Mouse (Mus musculus) limb, embryonic 10.5 days (tissue): Measurements from ENCODE around the gene Nacc1. TPM values are rescaled to one million over a fixed set of nuclear protein-coding genes. Genes with fewer than 3 reads are reported as not detected.

ENCODE experiments used
- DNase-seq: peaks from one replicate; pipeline ENCODE4 v3.0.0-alpha.2; 2017; ENCODE audit warnings: low spot score
- H3K27ac ChIP-seq: fragments of 300-500 bp; sonication (generic); 2 replicates; pipeline ENCODE4 v1.5.1; 2016; ENCODE audit warnings: mild to moderate bottlenecking
- H3K27me3 ChIP-seq: fragments of 300-500 bp; sonication (generic); 2 replicates; pipeline ENCODE4 v1.6.1; 2016; ENCODE audit warnings: low read depth, mild to moderate bottlenecking; ENCODE audit not compliant: poor library complexity, severe bottlenecking
- H3K36me3 ChIP-seq: fragments of 300-500 bp; sonication (generic); 2 replicates; pipeline ENCODE4 v1.6.1; 2016; ENCODE audit warnings: mild to moderate bottlenecking, moderate library complexity
- H3K4me1 ChIP-seq: fragments of 300-500 bp; sonication (generic); 2 replicates; pipeline ENCODE4 v1.6.1; 2016
- H3K4me3 ChIP-seq: fragments of 300-500 bp; sonication (generic); 2 replicates; pipeline ENCODE4 v1.5.1; 2016; ENCODE audit warnings: mild to moderate bottlenecking, moderate library complexity
- H3K9me3 ChIP-seq: fragments of 300-500 bp; sonication (generic); replicated peaks from 2 replicates; pipeline ENCODE4 v1.6.1; 2016; ENCODE audit warnings: mild to moderate bottlenecking
- WGBS: fragments of 180-500 bp; shearing (Covaris S2); methylation state at CpG from one replicate; pipeline ENCODE4 v1.1.7; 2016; 5-methylcytosine and 5-hydroxymethylcytosine counted together
- polyA plus RNA-seq: library from polyadenylated mRNA; unstranded; fragments of >200 nt; fragmentation: Nextera tagmentation; extraction: Ambion mirVana; gene quantifications from 2 replicates; pipeline ENCODE4 v1.2.1, GENCODE M21; 2016

Gene Nacc1
- polyA plus RNA-seq, 1 experiment from 2014 or later, result 32.0 TPM

DNA sequence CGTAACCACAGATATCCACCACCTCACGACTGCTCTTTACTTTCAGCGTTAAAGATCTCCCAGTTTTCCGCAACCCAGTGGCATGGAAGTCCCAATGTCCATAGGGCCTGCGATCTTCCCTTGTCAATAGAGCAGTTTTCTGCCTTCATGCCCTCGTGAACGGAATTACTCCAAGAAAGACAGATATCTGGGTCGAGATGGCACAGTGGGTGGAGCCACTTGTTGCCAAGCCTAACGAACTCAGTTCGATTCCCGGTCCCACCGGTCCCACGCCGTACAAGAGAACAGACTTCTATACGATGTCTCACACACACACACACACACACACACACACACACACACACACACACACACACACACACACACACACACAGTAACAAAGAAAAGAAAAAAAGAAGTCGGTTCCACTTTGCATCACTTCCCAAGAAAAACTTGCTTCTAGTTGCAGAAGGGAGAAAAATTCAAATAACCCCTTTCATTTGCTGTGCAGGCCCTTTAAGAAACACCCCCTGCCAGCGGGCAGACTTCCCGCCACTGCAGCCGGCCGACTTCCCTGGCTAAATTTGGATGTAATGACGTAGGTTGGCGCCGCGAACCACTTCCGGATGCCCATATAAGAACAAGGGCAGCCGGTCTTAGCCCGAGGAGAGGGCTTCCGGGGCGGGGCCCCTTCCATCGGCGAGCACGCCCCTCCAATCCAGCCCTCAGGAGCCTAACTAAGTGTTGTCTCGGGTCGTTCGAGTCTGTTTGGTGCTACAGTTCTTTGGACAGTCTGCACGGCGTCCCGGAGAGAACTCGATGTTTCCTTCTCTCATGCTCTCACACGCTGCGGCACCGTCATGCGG lies 24.0 kb downstream of the Nacc1 start:
- peak overlapping the region; percentile 98 for H3K27ac ChIP-seq
- H3K9me3 ChIP-seq, result no peaks in the 10 kb centered on the region
- peak; percentile 97 for DNase-seq
- peaks cover 49% of the 10 kb centered on the region for H3K4me1 ChIP-seq
- 3% methylated on average over 43 of the region's 43 CpGs for WGBS
- H3K27me3 ChIP-seq, result no peaks in the 10 kb centered on the region
- peak overlapping the region; percentile 87 for H3K4me3 ChIP-seq
- peaks cover 31% of the 10 kb centered on the region for H3K36me3 ChIP-seq

DNA sequence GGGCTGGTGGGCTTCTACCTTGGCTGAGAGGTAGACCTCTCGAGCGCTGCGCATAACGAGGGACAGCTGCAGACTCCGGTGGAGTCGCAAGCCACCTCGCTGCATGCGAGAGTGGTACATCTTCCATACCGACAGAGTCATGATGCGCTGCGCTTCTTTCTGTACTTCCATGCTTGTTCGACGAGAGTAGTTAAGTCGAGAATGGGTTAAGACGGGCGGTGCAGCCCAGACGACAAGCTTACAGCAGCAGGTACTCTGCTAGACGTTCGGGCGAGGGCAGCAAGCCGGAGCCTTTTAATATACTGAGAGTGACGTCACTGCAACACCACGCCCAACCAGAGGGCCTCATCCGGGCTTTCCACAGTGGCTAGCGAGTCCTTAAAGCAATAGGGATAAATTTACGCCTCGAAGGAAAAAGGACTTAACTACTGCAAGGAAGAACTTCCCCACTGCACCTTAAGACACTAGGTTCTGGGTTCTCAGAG lies 25.0 kb downstream of the Nacc1 start, which contains the start of gene Ier2:
Gene Ier2, minus strand, starts transcription at position 272 of the 485 bp plus-strand sequence.
- peak within 1 kb of the TSS; percentile 87 for H3K4me3 ChIP-seq
- under 1% methylated on average over 27 of the region's 27 CpGs for WGBS
- peak within 1 kb of the TSS; percentile 98 for H3K27ac ChIP-seq
- H3K9me3 ChIP-seq, result no peaks in the 10 kb centered on the region
- peaks cover 60% of the 10 kb centered on the region for H3K4me1 ChIP-seq
- peaks cover 20% of the 10 kb centered on the region for H3K36me3 ChIP-seq
- H3K27me3 ChIP-seq, result no peaks in the 10 kb centered on the region
- peak; percentile 97 for DNase-seq

DNA sequence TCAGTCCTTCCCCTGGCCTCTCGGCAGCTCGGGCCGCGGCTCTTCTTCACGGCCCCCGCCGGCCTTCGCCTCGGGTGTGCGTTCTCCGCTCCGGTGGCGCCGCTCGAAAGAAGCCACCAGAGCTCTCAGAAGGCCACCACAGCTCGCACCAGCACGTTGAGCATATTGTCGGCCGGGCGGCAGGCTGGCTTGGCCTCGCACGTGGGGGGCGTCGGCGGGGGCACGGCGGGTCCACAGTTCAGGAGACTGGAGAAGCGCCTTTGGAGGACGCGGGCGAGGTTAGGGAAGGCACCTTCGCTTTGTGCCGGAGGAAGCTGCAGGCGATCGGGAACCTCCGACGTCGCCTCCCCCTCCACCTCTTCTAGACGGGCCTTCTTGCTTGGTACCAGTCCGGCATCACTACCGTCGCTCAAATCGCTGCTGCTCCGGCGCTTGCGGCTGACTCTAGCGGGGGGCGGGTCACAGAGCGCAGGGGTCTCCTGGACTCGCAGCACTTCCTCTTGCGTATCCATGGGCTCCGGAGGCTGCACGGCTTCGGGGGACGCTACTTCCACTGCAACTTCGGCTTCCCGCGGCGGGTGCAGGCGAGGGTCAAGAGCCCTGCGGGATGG lies 25.6 kb downstream of the Nacc1 start:
- under 1% methylated on average over 61 of the region's 61 CpGs for WGBS
- Histone ChIP-seq H3K4me1 (peaks cover 66% of the 10 kb centered on the region), H3K27me3 (no peaks in the 10 kb centered on the region), H3K9me3 (no peaks in the 10 kb centered on the region), H3K4me3 (peak overlapping the region; percentile 87), H3K27ac (peak overlapping the region; percentile 98), H3K36me3 (peaks cover 19% of the 10 kb centered on the region)
- DNase-seq, result no peak

DNA sequence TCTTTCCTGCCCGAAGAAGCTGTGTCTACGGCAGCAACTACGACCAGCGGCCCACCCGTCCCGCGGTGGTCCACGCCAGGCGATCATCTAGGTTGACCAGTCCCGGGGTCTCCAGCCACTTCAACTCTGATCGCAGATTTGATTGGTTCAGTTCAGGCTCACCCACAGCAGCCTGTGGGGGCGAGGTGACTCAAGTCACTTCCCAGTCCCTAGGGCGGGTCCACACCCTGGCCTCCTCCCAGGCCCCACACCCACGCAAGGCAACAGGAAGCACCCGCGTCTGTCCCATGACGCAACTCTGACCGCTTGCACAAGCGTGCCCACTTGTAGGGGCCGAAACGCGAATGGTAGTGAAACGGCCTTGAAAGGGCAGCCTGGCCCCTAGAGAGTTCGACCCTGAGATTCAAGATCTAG lies 26.2 kb downstream of the Nacc1 start:
- Histone ChIP-seq H3K27ac (peak overlapping the region; percentile 98), H3K9me3 (no peaks in the 10 kb centered on the region), H3K36me3 (peaks cover 13% of the 10 kb centered on the region), H3K4me3 (peak overlapping the region; percentile 87), H3K27me3 (no peaks in the 10 kb centered on the region), H3K4me1 (peaks cover 69% of the 10 kb centered on the region)
- WGBS, result under 1% methylated on average over 24 of the region's 24 CpGs
- DNase-seq, result peak; percentile 76

DNA sequence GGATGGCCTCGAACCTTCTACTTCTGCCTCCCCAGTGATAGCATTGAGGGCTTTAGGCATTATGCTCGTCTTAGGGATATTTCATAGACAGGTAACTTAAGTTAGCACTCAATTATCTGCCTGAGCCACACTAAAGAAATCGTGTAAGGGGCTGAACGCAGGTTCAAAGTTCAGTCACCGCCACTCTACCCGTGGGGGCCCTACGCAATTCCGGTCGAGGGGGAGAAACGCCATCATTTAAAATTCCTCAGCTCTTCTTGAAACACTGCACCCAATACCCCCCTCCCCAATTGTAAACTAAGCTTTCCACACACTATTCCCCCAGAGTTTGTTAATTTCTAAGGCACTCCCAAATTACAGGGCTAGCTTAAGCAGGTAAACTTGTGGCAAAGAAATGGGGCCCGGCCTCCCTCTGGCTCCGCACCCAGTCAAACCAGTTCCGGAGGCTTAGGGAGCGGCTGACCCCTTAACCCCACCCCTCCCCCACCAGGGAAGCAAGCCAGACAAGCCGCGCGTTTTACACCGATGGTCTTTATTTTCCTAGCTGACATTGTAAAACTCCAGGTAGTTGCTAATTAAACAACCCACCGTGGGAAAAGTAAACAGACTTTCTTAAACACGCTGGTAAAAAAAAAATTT lies 26.7 kb downstream of the Nacc1 start:
- H3K27ac ChIP-seq, result peak overlapping the region; percentile 98
- DNase-seq, result peak; percentile 84
- WGBS, result under 1% methylated on average over 20 of the region's 20 CpGs
- H3K27me3 ChIP-seq, result no peaks in the 10 kb centered on the region
- H3K9me3 ChIP-seq, result no peaks in the 10 kb centered on the region
- peaks cover 70% of the 10 kb centered on the region for H3K4me1 ChIP-seq
- H3K36me3 ChIP-seq, result peaks cover 9% of the 10 kb centered on the region
- H3K4me3 ChIP-seq, result peak overlapping the region; percentile 87

DNA sequence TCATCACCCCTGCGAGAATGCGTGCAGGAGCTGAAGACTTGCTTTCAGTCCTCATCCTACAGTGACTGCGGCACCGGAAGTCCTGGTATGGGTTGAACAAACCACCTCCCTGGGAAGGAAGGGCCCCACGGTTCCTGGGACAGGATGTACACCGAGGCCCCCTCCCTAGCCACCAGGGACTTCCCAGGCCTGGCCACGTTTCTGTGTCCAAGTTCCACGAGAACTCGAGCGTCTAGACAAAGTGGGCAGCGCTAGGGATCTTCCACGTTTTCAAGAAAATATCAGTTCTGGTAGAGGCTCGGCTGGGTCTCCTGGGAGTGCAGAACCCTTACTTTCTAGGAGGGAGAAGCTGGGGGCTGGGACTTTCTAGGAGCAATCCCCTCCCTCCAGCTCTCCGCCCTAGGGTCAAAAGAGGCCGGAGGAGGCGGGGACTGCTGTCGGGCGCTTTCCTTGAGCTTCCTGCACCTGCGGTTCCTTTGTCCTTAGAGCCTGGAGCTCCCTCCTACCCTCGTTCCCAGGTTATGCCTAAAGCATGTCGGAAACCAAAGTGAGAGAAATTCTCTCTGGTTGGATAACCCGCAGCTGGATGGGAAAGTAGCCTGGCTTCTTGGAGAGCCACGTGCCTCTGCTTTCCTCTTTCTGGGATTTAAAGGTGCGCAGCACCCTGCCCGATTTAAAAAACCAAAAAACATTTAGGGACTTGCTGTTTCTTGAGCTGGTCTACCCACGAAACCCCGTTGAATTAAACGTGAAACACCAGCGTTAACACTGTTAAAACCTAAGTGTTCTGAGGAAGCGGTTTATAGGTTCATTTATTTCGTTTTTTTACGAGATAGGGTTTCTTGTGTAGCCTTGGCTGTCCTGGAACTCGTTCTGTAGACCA lies 27.5 kb downstream of the Nacc1 start:
- H3K27ac ChIP-seq, result peak overlapping the region; percentile 98
- WGBS, result under 1% methylated on average over 33 of the region's 33 CpGs
- no peaks in the 10 kb centered on the region for H3K27me3 ChIP-seq
- peak overlapping the region; percentile 87 for H3K4me3 ChIP-seq
- H3K4me1 ChIP-seq, result peaks cover 70% of the 10 kb centered on the region
- peak; percentile 81 for DNase-seq
- H3K9me3 ChIP-seq, result no peaks in the 10 kb centered on the region
- H3K36me3 ChIP-seq, result peaks cover 9% of the 10 kb centered on the region

DNA sequence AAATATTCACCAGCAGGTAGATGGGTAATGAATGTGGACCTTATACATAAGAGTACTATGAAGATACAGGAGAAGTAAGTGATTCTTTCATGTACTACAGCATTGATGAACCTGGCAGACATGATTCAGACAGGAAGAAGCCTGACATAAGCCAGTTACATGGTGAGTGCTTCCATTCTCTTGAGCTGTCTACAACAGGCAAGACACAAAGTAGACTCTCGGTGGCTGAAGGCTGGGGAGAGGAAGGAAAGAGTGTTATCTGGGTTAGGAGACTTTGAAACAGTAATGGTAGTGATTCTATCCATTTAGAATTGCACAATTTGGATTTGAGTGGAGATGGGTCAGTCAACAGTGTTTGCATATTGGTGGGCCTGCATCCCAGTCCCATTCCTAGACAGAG lies 28.7 kb downstream of the Nacc1 start:
- no peak for DNase-seq
- 59% methylated on average over 1 of the region's 1 CpGs for WGBS
- Histone ChIP-seq H3K27ac (peak overlapping the region; percentile 98), H3K4me3 (0 out of 2 replicates have a peak overlapping the region, but pooled peaks have one; percentile 87), H3K36me3 (peaks cover 9% of the 10 kb centered on the region), H3K4me1 (peaks cover 72% of the 10 kb centered on the region), H3K9me3 (no peaks in the 10 kb centered on the region), H3K27me3 (no peaks in the 10 kb centered on the region)

DNA sequence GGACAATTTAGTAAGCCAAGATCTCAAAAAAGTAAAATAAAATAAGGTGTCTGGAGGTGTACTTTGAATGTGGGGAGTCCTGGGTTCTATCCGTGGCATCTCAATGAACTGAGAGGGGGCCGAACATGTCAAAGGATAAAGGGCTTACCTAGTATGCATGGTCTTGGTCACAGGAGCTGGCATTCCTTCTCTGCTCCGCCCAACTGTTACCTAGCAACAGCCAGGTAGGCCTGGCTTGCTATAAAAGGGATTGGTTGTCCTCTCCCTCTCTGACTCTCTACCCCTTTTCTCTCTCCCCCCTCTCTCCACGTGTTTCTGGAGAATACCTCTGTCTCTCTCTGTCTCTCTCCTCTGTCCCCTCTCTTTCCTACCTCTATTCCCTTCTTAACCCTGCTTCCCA lies 30.0 kb downstream of the Nacc1 start:
- no peak for DNase-seq
- Histone ChIP-seq H3K4me3 (peak overlapping the region; percentile 54), H3K36me3 (peaks cover 9% of the 10 kb centered on the region), H3K27ac (peak overlapping the region; percentile 98), H3K9me3 (no peaks in the 10 kb centered on the region), H3K27me3 (no peaks in the 10 kb centered on the region), H3K4me1 (peaks cover 69% of the 10 kb centered on the region)
- WGBS, result 42% methylated on average over 4 of the region's 4 CpGs

DNA sequence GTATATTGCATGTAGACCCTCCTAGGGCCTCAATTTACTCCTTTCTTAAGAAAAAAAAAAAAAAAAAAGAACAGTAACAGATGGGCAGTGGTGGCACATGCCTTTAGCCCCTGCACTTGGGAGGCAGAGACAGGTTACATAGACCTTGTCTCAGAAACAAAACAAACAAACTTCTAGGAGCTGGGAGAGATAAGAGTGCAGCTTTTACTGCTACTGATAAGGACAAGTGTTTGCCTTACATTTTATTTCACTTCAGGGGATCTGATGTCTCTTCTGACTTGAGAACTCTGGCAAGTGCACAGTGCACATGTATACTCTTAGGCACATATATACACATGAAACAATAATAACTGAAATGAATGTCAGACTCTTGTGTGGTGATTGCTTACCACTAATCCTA lies 30.5 kb downstream of the Nacc1 start:
- DNase-seq, result no peak
- Histone ChIP-seq H3K36me3 (peaks cover 9% of the 10 kb centered on the region), H3K4me3 (peak overlapping the region; percentile 54), H3K27ac (peak overlapping the region; percentile 98), H3K9me3 (no peaks in the 10 kb centered on the region), H3K27me3 (no peaks in the 10 kb centered on the region), H3K4me1 (peaks cover 69% of the 10 kb centered on the region)

DNA sequence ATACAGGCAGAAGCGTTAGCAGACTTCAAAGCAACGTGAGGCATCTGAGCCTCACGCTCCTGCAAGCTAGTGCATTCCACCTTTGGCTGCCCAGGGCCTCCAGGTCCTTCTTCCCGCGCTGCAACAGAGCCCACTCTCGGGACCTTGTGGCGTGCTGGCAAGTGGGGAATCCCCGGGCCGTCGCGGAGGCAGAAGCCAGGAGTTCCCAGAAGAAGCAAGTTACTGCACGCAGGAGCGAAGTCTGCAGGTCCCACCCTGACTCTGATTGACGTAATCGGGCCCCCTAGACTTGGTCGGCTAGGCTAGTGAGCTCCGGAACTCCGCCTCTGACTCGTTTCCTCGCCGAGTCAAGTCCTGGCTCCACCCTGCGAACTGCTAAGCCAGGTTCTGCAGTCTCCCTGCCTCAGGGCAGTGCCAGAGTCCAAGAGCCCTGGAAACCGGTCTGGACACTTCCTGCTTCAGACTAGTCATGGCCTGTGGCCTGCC lies 31.0 kb downstream of the Nacc1 start:
- WGBS, result under 1% methylated on average over 23 of the region's 23 CpGs
- H3K9me3 ChIP-seq, result no peaks in the 10 kb centered on the region
- DNase-seq, result peak; percentile 83
- H3K27me3 ChIP-seq, result no peaks in the 10 kb centered on the region
- peaks cover 69% of the 10 kb centered on the region for H3K4me1 ChIP-seq
- peaks cover 6% of the 10 kb centered on the region for H3K36me3 ChIP-seq
- peak overlapping the region; percentile 54 for H3K4me3 ChIP-seq
- H3K27ac ChIP-seq, result peak overlapping the region; percentile 98

DNA sequence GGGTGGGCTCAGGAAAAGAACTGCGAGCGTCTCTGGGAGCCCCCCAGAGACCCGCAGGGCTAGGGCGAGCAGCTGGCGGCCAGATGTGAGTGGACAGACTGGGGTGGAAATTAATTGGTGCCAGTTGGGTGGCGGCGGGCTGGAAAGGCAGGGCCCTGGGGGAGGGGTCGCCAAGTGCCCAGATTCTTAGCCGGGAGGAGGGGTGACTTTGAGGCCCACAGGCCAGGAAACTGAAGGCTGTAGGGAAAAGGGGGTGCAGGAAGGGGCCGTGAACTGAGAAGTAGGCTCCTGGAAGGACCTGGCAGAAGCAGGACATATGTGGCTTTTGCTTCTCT lies 31.5 kb downstream of the Nacc1 start:
- H3K4me1 ChIP-seq, result peaks cover 72% of the 10 kb centered on the region
- 0 out of 2 replicates have a peak, but pooled peaks cover 3% of the 10 kb centered on the region for H3K36me3 ChIP-seq
- WGBS, result under 1% methylated on average over 10 of the region's 10 CpGs
- H3K27me3 ChIP-seq, result no peaks in the 10 kb centered on the region
- peak overlapping the region; percentile 98 for H3K27ac ChIP-seq
- H3K9me3 ChIP-seq, result no peaks in the 10 kb centered on the region
- peak overlapping the region; percentile 54 for H3K4me3 ChIP-seq
- DNase-seq, result peak; percentile 99
